Mouse (Mus musculus): ENCODE data around the gene Il6st. TPM values are rescaled to one million over a fixed set of nuclear protein-coding genes. Genes with fewer than 3 reads are reported as not detected.

Gene Il6st
- polyA plus RNA-seq, 1 experiment from 2014 or later: 7.9 TPM

- no peak for ATAC-seq (ENCODE audit: low read depth)
- H3K9ac ChIP-seq (ENCODE audit: low read depth, low read length): no peak overlapping the region
- H3K4me2 ChIP-seq (ENCODE audit: low read depth, low read length): no peak overlapping the region
- peaks cover 6% of the 10 kb centered on the region for H3K4me1 ChIP-seq (ENCODE audit: control insufficient read depth, low read depth, low read length)
- H3K27ac ChIP-seq (ENCODE audit: low read length): no peak overlapping the region
- no peaks in the 10 kb centered on the region for H3K9me3 ChIP-seq (replicated peaks; ENCODE audit: control insufficient read depth, low read length)
- 69% methylated on average over 6 of the region's 6 CpGs for WGBS (ENCODE audit: insufficient replicate concordance)
- no peak overlapping the region for H3K4me3 ChIP-seq (ENCODE audit: low read depth, low read length)
- peaks cover 22% of the 10 kb centered on the region for H3K27me3 ChIP-seq (ENCODE audit: control insufficient read depth, insufficient read depth, low read depth, low read length)
- H3K36me3 ChIP-seq (ENCODE audit: control insufficient read depth, insufficient read depth): no peaks in the 10 kb centered on the region
Observed at GRCm38 (mm10) chr13:112462411-112462987, 1.4 kb upstream of the Il6st start.

- Histone ChIP-seq H3K4me1 (ENCODE audit: control insufficient read depth, low read depth, low read length) (peaks cover 6% of the 10 kb centered on the region), H3K27ac (ENCODE audit: low read length) (peak overlapping the region; percentile 72), H3K9me3 (replicated peaks; ENCODE audit: control insufficient read depth, low read length) (no peaks in the 10 kb centered on the region), H3K4me3 (ENCODE audit: low read depth, low read length) (peak overlapping the region; percentile 69), H3K27me3 (ENCODE audit: control insufficient read depth, insufficient read depth, low read depth, low read length) (peaks cover 22% of the 10 kb centered on the region), H3K36me3 (ENCODE audit: control insufficient read depth, insufficient read depth) (no peaks in the 10 kb centered on the region), H3K9ac (ENCODE audit: low read depth, low read length) (peak overlapping the region; percentile 61), H3K4me2 (ENCODE audit: low read depth, low read length) (peak overlapping the region; percentile 88)
- 3% methylated on average over 17 of the region's 17 CpGs for WGBS (ENCODE audit: insufficient replicate concordance)
- ATAC-seq (ENCODE audit: low read depth): peak; percentile 63
Observed at GRCm38 (mm10) chr13:112463337-112463802, 500 bp upstream of the Il6st start.

- H3K4me3 ChIP-seq (ENCODE audit: low read depth, low read length): peak overlapping the region; percentile 69
- H3K9me3 ChIP-seq (replicated peaks; ENCODE audit: control insufficient read depth, low read length): no peaks in the 10 kb centered on the region
- peak overlapping the region; percentile 88 for H3K4me2 ChIP-seq (ENCODE audit: low read depth, low read length)
- peaks cover 6% of the 10 kb centered on the region for H3K4me1 ChIP-seq (ENCODE audit: control insufficient read depth, low read depth, low read length)
- peak overlapping the region; percentile 71 for H3K9ac ChIP-seq (ENCODE audit: low read depth, low read length)
- H3K27me3 ChIP-seq (ENCODE audit: control insufficient read depth, insufficient read depth, low read depth, low read length): peaks cover 22% of the 10 kb centered on the region
- H3K27ac ChIP-seq (ENCODE audit: low read length): peak overlapping the region; percentile 47; the same call in 1 of the 2 replicates
- H3K36me3 ChIP-seq (ENCODE audit: control insufficient read depth, insufficient read depth): no peaks in the 10 kb centered on the region
- 3% methylated on average over 18 of the region's 18 CpGs for WGBS (ENCODE audit: insufficient replicate concordance)
- no peak for ATAC-seq (ENCODE audit: low read depth)
Observed at GRCm38 (mm10) chr13:112464626-112465287, 887 bp downstream of the Il6st start.

GRCm38 (mm10) chr13:112465585-112465984 is 1.7 kb downstream of the Il6st start:
- Histone ChIP-seq H3K27ac (ENCODE audit: low read length) (no peak overlapping the region), H3K4me3 (ENCODE audit: low read depth, low read length) (no peak overlapping the region), H3K9ac (ENCODE audit: low read depth, low read length) (no peak overlapping the region)

GRCm38 (mm10) chr13:112466136-112466945 is 2.5 kb downstream of the Il6st start:
- H3K4me1 ChIP-seq (ENCODE audit: control insufficient read depth, low read depth, low read length): peaks cover 6% of the 10 kb centered on the region
- H3K9ac ChIP-seq (ENCODE audit: low read depth, low read length): no peak overlapping the region
- H3K27ac ChIP-seq (ENCODE audit: low read length): no peak overlapping the region
- H3K4me3 ChIP-seq (ENCODE audit: low read depth, low read length): no peak overlapping the region
- H3K9me3 ChIP-seq (replicated peaks; ENCODE audit: control insufficient read depth, low read length): no peaks in the 10 kb centered on the region
- no peak overlapping the region for H3K4me2 ChIP-seq (ENCODE audit: low read depth, low read length)
- 68% methylated on average over 19 of the region's 19 CpGs for WGBS (ENCODE audit: insufficient replicate concordance)
- H3K36me3 ChIP-seq (ENCODE audit: control insufficient read depth, insufficient read depth): no peaks in the 10 kb centered on the region
- ATAC-seq (ENCODE audit: low read depth): no peak
- H3K27me3 ChIP-seq (ENCODE audit: control insufficient read depth, insufficient read depth, low read depth, low read length): peaks cover 22% of the 10 kb centered on the region

More at GRCm38 (mm10) chr13:112465585-112465984, 1.7 kb downstream of the Il6st start:
- WGBS (ENCODE audit: insufficient replicate concordance): 53% methylated on average over 2 of the region's 2 CpGs
- Histone ChIP-seq H3K27me3 (ENCODE audit: control insufficient read depth, insufficient read depth, low read depth, low read length) (peaks cover 22% of the 10 kb centered on the region), H3K4me2 (ENCODE audit: low read depth, low read length) (no peak overlapping the region), H3K9me3 (replicated peaks; ENCODE audit: control insufficient read depth, low read length) (no peaks in the 10 kb centered on the region), H3K4me1 (ENCODE audit: control insufficient read depth, low read depth, low read length) (peaks cover 6% of the 10 kb centered on the region), H3K36me3 (ENCODE audit: control insufficient read depth, insufficient read depth) (no peaks in the 10 kb centered on the region)
- ATAC-seq (ENCODE audit: low read depth): no peak

GRCm38 (mm10) chr13:112466946-112467255 is 3.0 kb downstream of the Il6st start:
- WGBS (ENCODE audit: insufficient replicate concordance): 55% methylated on average over 3 of the region's 3 CpGs
- no peak overlapping the region for H3K27ac ChIP-seq (ENCODE audit: low read length)
- no peak for ATAC-seq (ENCODE audit: low read depth)
- no peak overlapping the region for H3K4me3 ChIP-seq (ENCODE audit: low read depth, low read length)
- H3K4me1 ChIP-seq (ENCODE audit: control insufficient read depth, low read depth, low read length): peaks cover 6% of the 10 kb centered on the region
- H3K36me3 ChIP-seq (ENCODE audit: control insufficient read depth, insufficient read depth): no peaks in the 10 kb centered on the region
- H3K9ac ChIP-seq (ENCODE audit: low read depth, low read length): no peak overlapping the region
- peaks cover 22% of the 10 kb centered on the region for H3K27me3 ChIP-seq (ENCODE audit: control insufficient read depth, insufficient read depth, low read depth, low read length)
- no peak overlapping the region for H3K4me2 ChIP-seq (ENCODE audit: low read depth, low read length)
- no peaks in the 10 kb centered on the region for H3K9me3 ChIP-seq (replicated peaks; ENCODE audit: control insufficient read depth, low read length)

GRCm38 (mm10) chr13:112467384-112467783 is 3.5 kb downstream of the Il6st start:
- Histone ChIP-seq H3K9me3 (replicated peaks; ENCODE audit: control insufficient read depth, low read length) (no peaks in the 10 kb centered on the region), H3K27me3 (ENCODE audit: control insufficient read depth, insufficient read depth, low read depth, low read length) (peaks cover 22% of the 10 kb centered on the region), H3K4me3 (ENCODE audit: low read depth, low read length) (no peak overlapping the region), H3K4me1 (ENCODE audit: control insufficient read depth, low read depth, low read length) (peaks cover 6% of the 10 kb centered on the region), H3K9ac (ENCODE audit: low read depth, low read length) (no peak overlapping the region), H3K4me2 (ENCODE audit: low read depth, low read length) (no peak overlapping the region), H3K36me3 (ENCODE audit: control insufficient read depth, insufficient read depth) (no peaks in the 10 kb centered on the region), H3K27ac (ENCODE audit: low read length) (no peak overlapping the region)
- WGBS (ENCODE audit: insufficient replicate concordance): 61% methylated on average over 9 of the region's 9 CpGs
- no peak for ATAC-seq (ENCODE audit: low read depth)

- Histone ChIP-seq H3K4me2 (ENCODE audit: low read depth, low read length) (no peak overlapping the region), H3K27me3 (ENCODE audit: control insufficient read depth, insufficient read depth, low read depth, low read length) (peaks cover 13% of the 10 kb centered on the region), H3K4me3 (ENCODE audit: low read depth, low read length) (no peak overlapping the region), H3K4me1 (ENCODE audit: control insufficient read depth, low read depth, low read length) (no peaks in the 10 kb centered on the region), H3K9me3 (replicated peaks; ENCODE audit: control insufficient read depth, low read length) (no peaks in the 10 kb centered on the region), H3K9ac (ENCODE audit: low read depth, low read length) (no peak overlapping the region), H3K27ac (ENCODE audit: low read length) (no peak overlapping the region), H3K36me3 (ENCODE audit: control insufficient read depth, insufficient read depth) (no peaks in the 10 kb centered on the region)
- no peak for ATAC-seq (ENCODE audit: low read depth)
- WGBS (ENCODE audit: insufficient replicate concordance): 66% methylated on average over 5 of the region's 5 CpGs
Observed at GRCm38 (mm10) chr13:112469491-112469890, 5.6 kb downstream of the Il6st start.

- H3K9ac ChIP-seq (ENCODE audit: low read depth, low read length): no peak overlapping the region
- 70% methylated on average over 9 of the region's 9 CpGs for WGBS (ENCODE audit: insufficient replicate concordance)
Observed at GRCm38 (mm10) chr13:112471201-112471600, 7.3 kb downstream of the Il6st start.

More at GRCm38 (mm10) chr13:112471201-112471600, 7.3 kb downstream of the Il6st start:
- H3K36me3 ChIP-seq (ENCODE audit: control insufficient read depth, insufficient read depth): peaks cover 7% of the 10 kb centered on the region; the same call in 1 of the 2 replicates
- no peak overlapping the region for H3K27ac ChIP-seq (ENCODE audit: low read length)
- no peaks in the 10 kb centered on the region for H3K4me1 ChIP-seq (ENCODE audit: control insufficient read depth, low read depth, low read length)
- H3K9me3 ChIP-seq (replicated peaks; ENCODE audit: control insufficient read depth, low read length): no peaks in the 10 kb centered on the region
- no peak overlapping the region for H3K4me2 ChIP-seq (ENCODE audit: low read depth, low read length)
- no peaks in the 10 kb centered on the region for H3K27me3 ChIP-seq (ENCODE audit: control insufficient read depth, insufficient read depth, low read depth, low read length)
- no peak for ATAC-seq (ENCODE audit: low read depth)
- H3K4me3 ChIP-seq (ENCODE audit: low read depth, low read length): no peak overlapping the region

All from liver, embryonic 16.5 days (tissue).